Mouse (Mus musculus): Measurements from ENCODE around the gene 4930519P11Rik. TPM values are rescaled to one million over a fixed set of nuclear protein-coding genes. Genes with fewer than 3 reads are reported as not detected.
A peak's percentile ranks its signal among the peaks of the same experiment; 100 is the strongest.

4930519P11Rik gene
- polyA plus RNA-seq (2014; fragmentation: Nextera tagmentation; extraction: Ambion mirVana) = not detected in 2 replicates

GRCm38 (mm10) chr2:154613118-154614115 lies at the start of gene 4930519P11Rik, which contains the start of gene Zfp341:
4930519P11Rik (minus strand) TSS chr2:154613437.
Zfp341 (plus strand) TSS chr2:154613297.
- no peaks in the 10 kb centered on the region for H3K27me3 ChIP-seq (ENCODE audit: control insufficient read depth, insufficient read depth, low read length)
- H3K4me1 ChIP-seq (ENCODE audit: control insufficient read depth, insufficient read depth, low read length) = no peaks in the 10 kb centered on the region; the same call in 1 of the 2 replicates
- ATAC-seq (ENCODE audit: insufficient read depth, low FRiP score, low TSS enrichment) (peak; percentile 94), DNase-seq (ENCODE audit: low spot score) (peak; percentile 98)
- H3K4me2 ChIP-seq (ENCODE audit: low read depth) = peak within 1 kb of the TSS; percentile 51
- peak within 1 kb of the TSS; percentile 55 for H3K4me3 ChIP-seq (ENCODE audit: low read depth, low read length)
- no peaks in the 10 kb centered on the region for H3K36me3 ChIP-seq (ENCODE audit: control insufficient read depth, insufficient read depth, low read length)
- H3K9ac ChIP-seq (ENCODE audit: low read length) = peak within 1 kb of the TSS; percentile 87
- H3K9me3 ChIP-seq (ENCODE audit: control insufficient read depth, low read length) = no peaks in the 10 kb centered on the region
- under 1% methylated on average over 81 of the region's 98 CpGs for WGBS
- peak within 1 kb of the TSS; percentile 96 for H3K27ac ChIP-seq (ENCODE audit: low read depth, low read length)

DNA sequence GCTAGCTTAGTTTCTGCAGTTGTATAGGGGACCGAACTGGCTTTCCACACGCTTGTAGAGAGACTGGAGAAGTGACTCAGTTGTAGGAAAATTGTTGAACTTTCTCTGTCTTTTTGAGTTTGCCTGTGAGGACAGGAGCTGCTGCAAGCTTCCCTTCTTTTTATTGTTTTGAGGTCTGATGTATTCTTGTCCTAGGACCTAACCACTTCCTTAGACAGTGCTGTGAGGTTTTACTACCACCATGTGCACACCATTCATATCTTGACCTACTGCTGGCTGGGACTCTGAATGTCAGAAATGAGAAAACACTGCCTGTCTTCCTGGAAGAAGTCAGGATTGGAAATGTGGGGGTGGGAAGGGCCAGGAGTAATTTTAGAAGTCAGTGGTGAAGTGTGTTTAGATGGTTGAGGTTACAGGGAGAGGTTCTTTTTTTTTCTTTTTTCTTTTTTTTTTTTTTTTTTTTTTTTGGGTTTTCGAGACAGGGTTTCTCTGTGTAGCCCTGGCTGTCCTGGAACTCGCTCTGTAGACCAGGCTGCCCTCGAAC lies 46.4 kb upstream of the 4930519P11Rik start:
- no peak overlapping the region for H3K4me2 ChIP-seq (ENCODE audit: low read depth)

GRCm38 (mm10) chr2:154659070-154659469 lies 45.8 kb upstream of the 4930519P11Rik start:
- H3K4me2 ChIP-seq (ENCODE audit: low read depth) = peak overlapping the region; percentile 96
- no peaks in the 10 kb centered on the region for H3K9me3 ChIP-seq (ENCODE audit: control insufficient read depth, low read length)
- no peaks in the 10 kb centered on the region for H3K27me3 ChIP-seq (ENCODE audit: control insufficient read depth, insufficient read depth, low read length)
- H3K36me3 ChIP-seq (ENCODE audit: control insufficient read depth, insufficient read depth, low read length) = 0 out of 2 replicates have a peak, but pooled peaks cover 2% of the 10 kb centered on the region
- no peak overlapping the region for H3K27ac ChIP-seq (ENCODE audit: low read depth, low read length)
- DNase-seq (ENCODE audit: low spot score) (no peak), ATAC-seq (ENCODE audit: insufficient read depth, low FRiP score, low TSS enrichment) (no peak)
- H3K4me1 ChIP-seq (ENCODE audit: control insufficient read depth, insufficient read depth, low read length) = peaks cover 16% of the 10 kb centered on the region
- H3K4me3 ChIP-seq (ENCODE audit: low read depth, low read length) = no peak overlapping the region
- peak overlapping the region; percentile 18; the same call in 1 of the 2 replicates for H3K9ac ChIP-seq (ENCODE audit: low read length)
- 96% methylated on average over 4 of the region's 4 CpGs for WGBS

More for the DNA sequence above, 46.4 kb upstream of the 4930519P11Rik start:
- H3K36me3 ChIP-seq (ENCODE audit: control insufficient read depth, insufficient read depth, low read length) = 0 out of 2 replicates have a peak, but pooled peaks cover 2% of the 10 kb centered on the region
- no peak overlapping the region for H3K27ac ChIP-seq (ENCODE audit: low read depth, low read length)
- H3K4me1 ChIP-seq (ENCODE audit: control insufficient read depth, insufficient read depth, low read length) = peaks cover 16% of the 10 kb centered on the region
- H3K4me3 ChIP-seq (ENCODE audit: low read depth, low read length) = no peak overlapping the region
- ATAC-seq (ENCODE audit: insufficient read depth, low FRiP score, low TSS enrichment) (no peak), DNase-seq (ENCODE audit: low spot score) (no peak)
- H3K9me3 ChIP-seq (ENCODE audit: control insufficient read depth, low read length) = no peaks in the 10 kb centered on the region
- WGBS = 93% methylated on average over 5 of the region's 5 CpGs
- H3K27me3 ChIP-seq (ENCODE audit: control insufficient read depth, insufficient read depth, low read length) = no peaks in the 10 kb centered on the region
- no peak overlapping the region; the same call in 1 of the 2 replicates for H3K9ac ChIP-seq (ENCODE audit: low read length)

- peak overlapping the region; percentile 96 for H3K4me2 ChIP-seq (ENCODE audit: low read depth)
- peak; percentile 1; the same call in 1 of the 2 replicates for ATAC-seq (ENCODE audit: insufficient read depth, low FRiP score, low TSS enrichment)
- H3K27me3 ChIP-seq (ENCODE audit: control insufficient read depth, insufficient read depth, low read length) = no peaks in the 10 kb centered on the region
- H3K36me3 ChIP-seq (ENCODE audit: control insufficient read depth, insufficient read depth, low read length) = 0 out of 2 replicates have a peak, but pooled peaks cover 2% of the 10 kb centered on the region
- DNase-seq (ENCODE audit: low spot score) = no peak
- peak overlapping the region; percentile 94 for H3K4me3 ChIP-seq (ENCODE audit: low read depth, low read length)
- peaks cover 16% of the 10 kb centered on the region for H3K4me1 ChIP-seq (ENCODE audit: control insufficient read depth, insufficient read depth, low read length)
- 18% methylated on average over 12 of the region's 12 CpGs for WGBS
- H3K9me3 ChIP-seq (ENCODE audit: control insufficient read depth, low read length) = no peaks in the 10 kb centered on the region
- H3K9ac ChIP-seq (ENCODE audit: low read length) = peak overlapping the region; percentile 91
- peak overlapping the region; percentile 53 for H3K27ac ChIP-seq (ENCODE audit: low read depth, low read length)
Observed at GRCm38 (mm10) chr2:154657486-154658237, 44.4 kb upstream of the 4930519P11Rik start.

GRCm38 (mm10) chr2:154656710-154657485 lies 43.7 kb upstream of the 4930519P11Rik start:
- peak overlapping the region; percentile 96 for H3K4me2 ChIP-seq (ENCODE audit: low read depth)
- 0 out of 2 replicates have a peak, but pooled peaks cover 2% of the 10 kb centered on the region for H3K36me3 ChIP-seq (ENCODE audit: control insufficient read depth, insufficient read depth, low read length)

GRCm38 (mm10) chr2:154655878-154656414 lies 42.7 kb upstream of the 4930519P11Rik start:
- Histone ChIP-seq H3K4me3 (ENCODE audit: low read depth, low read length) (no peak overlapping the region), H3K4me1 (ENCODE audit: control insufficient read depth, insufficient read depth, low read length) (peaks cover 16% of the 10 kb centered on the region), H3K4me2 (ENCODE audit: low read depth) (no peak overlapping the region; the same call in 1 of the 2 replicates), H3K36me3 (ENCODE audit: control insufficient read depth, insufficient read depth, low read length) (0 out of 2 replicates have a peak, but pooled peaks cover 2% of the 10 kb centered on the region), H3K27me3 (ENCODE audit: control insufficient read depth, insufficient read depth, low read length) (no peaks in the 10 kb centered on the region), H3K27ac (ENCODE audit: low read depth, low read length) (no peak overlapping the region), H3K9me3 (ENCODE audit: control insufficient read depth, low read length) (no peaks in the 10 kb centered on the region), H3K9ac (ENCODE audit: low read length) (no peak overlapping the region)
- no peak for ATAC-seq (ENCODE audit: insufficient read depth, low FRiP score, low TSS enrichment)
- DNase-seq (ENCODE audit: low spot score) = no peak
- WGBS = 87% methylated on average over 2 of the region's 2 CpGs

More at GRCm38 (mm10) chr2:154656710-154657485, 43.7 kb upstream of the 4930519P11Rik start:
- ATAC-seq (ENCODE audit: insufficient read depth, low FRiP score, low TSS enrichment) (peak; percentile 99), DNase-seq (ENCODE audit: low spot score) (peak; percentile 98)
- under 1% methylated on average over 67 of the region's 67 CpGs for WGBS
- Histone ChIP-seq H3K9me3 (ENCODE audit: control insufficient read depth, low read length) (no peaks in the 10 kb centered on the region), H3K4me1 (ENCODE audit: control insufficient read depth, insufficient read depth, low read length) (peaks cover 16% of the 10 kb centered on the region), H3K9ac (ENCODE audit: low read length) (peak overlapping the region; percentile 91), H3K27me3 (ENCODE audit: control insufficient read depth, insufficient read depth, low read length) (no peaks in the 10 kb centered on the region), H3K27ac (ENCODE audit: low read depth, low read length) (peak overlapping the region; percentile 53), H3K4me3 (ENCODE audit: low read depth, low read length) (peak overlapping the region; percentile 94)

- no peak for ATAC-seq (ENCODE audit: insufficient read depth, low FRiP score, low TSS enrichment)
- no peak overlapping the region for H3K4me2 ChIP-seq (ENCODE audit: low read depth)
- H3K4me1 ChIP-seq (ENCODE audit: control insufficient read depth, insufficient read depth, low read length) = peaks cover 16% of the 10 kb centered on the region
- H3K27me3 ChIP-seq (ENCODE audit: control insufficient read depth, insufficient read depth, low read length) = no peaks in the 10 kb centered on the region
- 0 out of 2 replicates have a peak, but pooled peaks cover 2% of the 10 kb centered on the region for H3K36me3 ChIP-seq (ENCODE audit: control insufficient read depth, insufficient read depth, low read length)
- H3K9ac ChIP-seq (ENCODE audit: low read length) = no peak overlapping the region
- H3K27ac ChIP-seq (ENCODE audit: low read depth, low read length) = no peak overlapping the region
- DNase-seq (ENCODE audit: low spot score) = no peak
- no peaks in the 10 kb centered on the region for H3K9me3 ChIP-seq (ENCODE audit: control insufficient read depth, low read length)
- H3K4me3 ChIP-seq (ENCODE audit: low read depth, low read length) = no peak overlapping the region
- 96% methylated on average over 12 of the region's 12 CpGs for WGBS
Observed at GRCm38 (mm10) chr2:154654976-154655375, 41.7 kb upstream of the 4930519P11Rik start.

Data from neural tube, embryonic 11.5 days (tissue).